Mouse (Mus musculus) hindbrain, postnatal 0 days (tissue): ENCODE results near the gene Scn8a. TPM values are rescaled to one million over a fixed set of nuclear protein-coding genes. Genes with fewer than 3 reads are reported as not detected.

Experiments used
- ATAC-seq: fragments of 200-750 bp; cut with Nextera tagmentation; 2 replicates; pipeline ENCODE4 v1.8.0; 2017; ENCODE audit warnings: mild to moderate bottlenecking, moderate TSS enrichment, moderate library complexity
- DNase-seq: peaks from one replicate; pipeline ENCODE4 v3.0.0-alpha.2; 2015; ENCODE audit warnings: low spot score
- H3K27ac ChIP-seq: fragments of 300-500 bp; sonication (generic); 2 replicates; pipeline ENCODE4 v1.5.1; 2014; ENCODE audit warnings: mild to moderate bottlenecking
- H3K27me3 ChIP-seq: fragments of 300-500 bp; sonication (generic); 2 replicates; pipeline ENCODE4 v1.6.1; 2014; ENCODE audit warnings: low read length, mixed read lengths; ENCODE audit not compliant: insufficient read depth
- H3K36me3 ChIP-seq: fragments of 300-500 bp; sonication (generic); 2 replicates; pipeline ENCODE4 v1.6.1; 2014; ENCODE audit warnings: low read length, mixed read lengths; ENCODE audit not compliant: insufficient read depth
- H3K4me1 ChIP-seq: fragments of 300-500 bp; sonication (generic); 2 replicates; pipeline ENCODE4 v1.6.1; 2014; ENCODE audit warnings: antibody characterized with exemption, low read length, mixed read lengths; ENCODE audit not compliant: insufficient read depth
- H3K4me2 ChIP-seq: fragments of 300-500 bp; sonication (generic); 2 replicates; pipeline ENCODE4 v1.6.1; 2014; ENCODE audit warnings: low read depth, mild to moderate bottlenecking, low read length, moderate library complexity, mixed read lengths
- H3K4me3 ChIP-seq: fragments of 300-500 bp; sonication (generic); 2 replicates; pipeline ENCODE4 v1.5.1; 2014; ENCODE audit warnings: low read length
- H3K9ac ChIP-seq: fragments of 300-500 bp; sonication (generic); replicated peaks from 2 replicates; pipeline ENCODE4 v1.6.1; 2014; ENCODE audit warnings: mild to moderate bottlenecking, low read length, moderate library complexity, mixed read lengths
- H3K9me3 ChIP-seq: fragments of 300-500 bp; sonication (generic); 2 replicates; pipeline ENCODE4 v1.6.1; 2016; ENCODE audit warnings: low read length, mixed read lengths
- CTCF ChIP-seq: IDR thresholded peaks from 2 replicates; pipeline ENCODE4 v1.5.1; 2016; ENCODE audit warnings: antibody characterized with exemption, control low read depth, low read depth
- WGBS: fragments of 180-500 bp; shearing (Covaris S2); extraction: QIAGEN DNeasy Blood & Tissue Kit; methylation state at CpG from one replicate; pipeline ENCODE4 v1.1.7; 2014; 5-methylcytosine and 5-hydroxymethylcytosine counted together
- polyA plus RNA-seq: library from polyadenylated mRNA; unstranded; fragments of >200 nt; fragmentation: Nextera tagmentation; extraction: Ambion mirVana; gene quantifications from 2 replicates; pipeline ENCODE4 v1.2.1, GENCODE M21; 2015
- total RNA-seq: library from RNA; depleted of rRNA; stranded (reverse); fragments of >200 nt; gene quantifications from 2 replicates; pipeline ENCODE4 v1.2.3, GENCODE M21; 2014

Scn8a gene
- total and polyA plus RNA-seq, 2 experiments from 2014 or later: 26.9 to 45.7 TPM

GRCm38 (mm10) chr15:101028960-101029359 lies 159.3 kb downstream of the Scn8a start:
- no peak for DNase-seq
- TF ChIP-seq CTCF: no peak
- Histone ChIP-seq H3K4me2 (no peak overlapping the region), H3K4me1 (no peaks in the 10 kb centered on the region), H3K27me3 (no peaks in the 10 kb centered on the region), H3K27ac (no peak overlapping the region), H3K9me3 (no peaks in the 10 kb centered on the region), H3K36me3 (peaks cover 28% of the 10 kb centered on the region), H3K4me3 (no peak overlapping the region), H3K9ac (no peak overlapping the region)
- no peak for ATAC-seq
- WGBS: 58% methylated on average over 2 of the region's 2 CpGs

DNA sequence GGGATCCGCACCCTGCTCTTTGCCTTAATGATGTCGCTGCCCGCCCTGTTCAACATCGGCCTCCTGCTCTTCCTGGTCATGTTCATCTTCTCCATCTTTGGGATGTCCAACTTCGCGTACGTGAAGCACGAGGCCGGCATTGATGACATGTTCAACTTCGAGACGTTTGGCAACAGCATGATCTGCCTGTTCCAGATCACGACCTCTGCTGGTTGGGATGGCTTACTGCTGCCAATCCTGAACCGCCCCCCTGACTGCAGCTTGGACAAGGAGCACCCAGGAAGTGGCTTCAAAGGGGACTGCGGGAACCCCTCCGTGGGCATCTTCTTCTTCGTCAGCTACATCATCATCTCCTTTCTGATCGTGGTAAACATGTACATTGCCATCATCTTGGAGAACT lies 170.0 kb downstream of the Scn8a start:
- Histone ChIP-seq H3K27me3 (0 out of 2 replicates have a peak, but pooled peaks cover 2% of the 10 kb centered on the region), H3K9ac (no peak overlapping the region), H3K4me1 (no peaks in the 10 kb centered on the region), H3K9me3 (no peaks in the 10 kb centered on the region), H3K36me3 (peaks cover 42% of the 10 kb centered on the region), H3K4me3 (no peak overlapping the region), H3K4me2 (no peak overlapping the region), H3K27ac (no peak overlapping the region)
- DNase-seq (peak; percentile 43), ATAC-seq (no peak)
- peak; percentile 55 for TF ChIP-seq CTCF
- 56% methylated on average over 17 of the region's 17 CpGs for WGBS

DNA sequence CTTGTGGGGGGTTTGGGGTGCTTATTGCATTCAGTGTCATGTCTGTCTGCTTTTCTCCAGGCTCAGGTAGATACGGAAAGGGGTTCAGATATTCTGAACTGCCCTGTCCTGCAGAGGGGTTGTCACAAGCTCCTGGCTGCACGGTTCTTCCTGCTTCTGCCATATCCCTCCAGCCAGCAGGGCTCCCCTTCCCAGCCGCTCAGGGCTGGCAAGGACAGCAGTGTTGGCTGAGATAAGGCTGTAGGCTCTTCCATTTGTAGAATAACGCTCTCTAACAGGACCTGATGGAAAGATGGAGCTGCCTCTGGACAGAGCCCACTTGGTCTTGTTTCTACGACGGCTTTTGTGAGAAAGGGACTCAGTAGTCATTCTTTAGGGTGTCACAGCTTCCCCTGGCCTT lies 172.3 kb downstream of the Scn8a start:
- Histone ChIP-seq H3K9me3 (no peaks in the 10 kb centered on the region), H3K4me3 (no peak overlapping the region), H3K9ac (no peak overlapping the region), H3K4me2 (no peak overlapping the region), H3K27me3 (peaks cover 12% of the 10 kb centered on the region), H3K4me1 (no peaks in the 10 kb centered on the region; the same call in 1 of the 2 replicates), H3K36me3 (peaks cover 23% of the 10 kb centered on the region; the same call in 1 of the 2 replicates), H3K27ac (no peak overlapping the region)
- WGBS: 67% methylated on average over 6 of the region's 6 CpGs
- DNase-seq: no peak
- no peak for TF ChIP-seq CTCF
- ATAC-seq: no peak

GRCm38 (mm10) chr15:101042613-101043012 lies 173.0 kb downstream of the Scn8a start:
- DNase-seq (peak; percentile 82), ATAC-seq (no peak)
- no peak overlapping the region for H3K4me2 ChIP-seq
- no peak overlapping the region for H3K9ac ChIP-seq
- no peak overlapping the region for H3K27ac ChIP-seq
- H3K4me3 ChIP-seq: no peak overlapping the region
- WGBS: 33% methylated on average over 6 of the region's 6 CpGs
- no peaks in the 10 kb centered on the region; the same call in 1 of the 2 replicates for H3K4me1 ChIP-seq
- H3K36me3 ChIP-seq: peaks cover 19% of the 10 kb centered on the region; the same call in 1 of the 2 replicates
- H3K9me3 ChIP-seq: no peaks in the 10 kb centered on the region
- H3K27me3 ChIP-seq: peaks cover 12% of the 10 kb centered on the region
- peak; percentile 79 for TF ChIP-seq CTCF

DNA sequence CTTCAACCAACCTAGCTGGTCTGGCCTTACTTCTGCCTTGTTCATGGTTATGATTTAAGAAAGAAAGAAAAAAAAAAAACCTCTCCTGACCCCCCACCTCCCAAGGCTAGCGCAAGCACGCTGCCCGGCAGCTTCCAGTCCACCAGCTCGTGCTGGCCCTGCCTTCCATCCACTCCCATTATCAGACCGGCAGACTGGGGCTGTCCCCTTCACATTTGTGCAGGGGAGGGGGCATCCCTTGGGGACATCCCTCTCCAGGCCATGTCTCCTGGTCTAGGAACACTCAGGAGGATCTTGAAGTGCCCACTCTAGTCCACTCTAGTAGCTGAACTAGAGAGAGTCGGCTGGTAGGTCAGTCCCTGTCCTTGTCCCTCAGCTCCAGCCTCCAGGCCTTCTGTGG lies 174.9 kb downstream of the Scn8a start:
- H3K27me3 ChIP-seq: peaks cover 19% of the 10 kb centered on the region
- TF ChIP-seq CTCF: no peak
- H3K36me3 ChIP-seq: peaks cover 18% of the 10 kb centered on the region; the same call in 1 of the 2 replicates
- ATAC-seq (no peak), DNase-seq (no peak)
- H3K27ac ChIP-seq: no peak overlapping the region
- no peak overlapping the region for H3K9ac ChIP-seq
- no peak overlapping the region for H3K4me2 ChIP-seq
- no peaks in the 10 kb centered on the region for H3K9me3 ChIP-seq
- no peak overlapping the region for H3K4me3 ChIP-seq
- 46% methylated on average over 6 of the region's 6 CpGs for WGBS
- H3K4me1 ChIP-seq: no peaks in the 10 kb centered on the region; the same call in 1 of the 2 replicates

DNA sequence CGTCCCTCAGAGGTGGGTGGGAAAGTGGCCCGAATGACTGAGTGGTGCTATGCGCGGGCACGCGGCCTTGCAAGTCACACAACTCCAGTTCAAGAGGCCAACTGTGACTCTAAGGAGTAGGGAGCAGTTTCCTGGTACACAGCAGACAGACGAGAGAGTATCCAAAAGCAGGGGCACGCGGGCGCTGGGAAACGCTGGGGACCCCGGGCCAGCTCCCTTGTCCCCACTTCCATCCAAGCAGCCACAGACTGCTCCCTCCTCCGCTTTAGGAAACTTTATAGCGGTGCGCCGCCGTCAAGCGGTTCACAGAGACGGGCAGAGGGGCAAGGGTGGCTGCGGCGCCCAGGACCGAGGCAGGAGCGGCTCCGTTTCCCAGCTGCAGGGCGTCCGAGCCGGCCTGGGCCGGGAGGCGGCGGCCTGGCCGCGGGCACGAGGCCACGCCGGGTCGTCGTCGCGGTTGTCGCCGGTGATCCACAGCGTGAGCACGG lies 176.4 kb downstream of the Scn8a start:
- peaks cover 4% of the 10 kb centered on the region; the same call in 1 of the 2 replicates for H3K36me3 ChIP-seq
- 5% methylated on average over 43 of the region's 43 CpGs for WGBS
- H3K4me3 ChIP-seq: peak overlapping the region; percentile 31
- no peaks in the 10 kb centered on the region; the same call in 1 of the 2 replicates for H3K4me1 ChIP-seq
- no peak overlapping the region for H3K27ac ChIP-seq
- DNase-seq: no peak
- H3K9me3 ChIP-seq: no peaks in the 10 kb centered on the region
- H3K4me2 ChIP-seq: peak overlapping the region; percentile 59
- H3K9ac ChIP-seq: peak overlapping the region; percentile 14
- peak; percentile 13; the same call in 1 of the 2 replicates for ATAC-seq
- H3K27me3 ChIP-seq: peaks cover 19% of the 10 kb centered on the region
- no peak for TF ChIP-seq CTCF

GRCm38 (mm10) chr15:101046527-101047193 lies 177.0 kb downstream of the Scn8a start:
- Histone ChIP-seq H3K27ac (no peak overlapping the region), H3K9ac (peak overlapping the region; percentile 14), H3K9me3 (no peaks in the 10 kb centered on the region), H3K4me3 (peak overlapping the region; percentile 31), H3K4me1 (no peaks in the 10 kb centered on the region; the same call in 1 of the 2 replicates), H3K4me2 (peak overlapping the region; percentile 59), H3K36me3 (no peaks in the 10 kb centered on the region), H3K27me3 (peaks cover 19% of the 10 kb centered on the region)
- no peak for TF ChIP-seq CTCF
- DNase-seq (peak; percentile 39), ATAC-seq (peak; percentile 56)
- WGBS: 1% methylated on average over 54 of the region's 77 CpGs
